Mouse (Mus musculus) thymus, postnatal 25 days (tissue): ENCODE measurements around the gene Macrod2.

Experiments
- DNase-seq: peaks from one replicate; pipeline ENCODE4 v3.0.0; 2022

The Macrod2 gene

DNA sequence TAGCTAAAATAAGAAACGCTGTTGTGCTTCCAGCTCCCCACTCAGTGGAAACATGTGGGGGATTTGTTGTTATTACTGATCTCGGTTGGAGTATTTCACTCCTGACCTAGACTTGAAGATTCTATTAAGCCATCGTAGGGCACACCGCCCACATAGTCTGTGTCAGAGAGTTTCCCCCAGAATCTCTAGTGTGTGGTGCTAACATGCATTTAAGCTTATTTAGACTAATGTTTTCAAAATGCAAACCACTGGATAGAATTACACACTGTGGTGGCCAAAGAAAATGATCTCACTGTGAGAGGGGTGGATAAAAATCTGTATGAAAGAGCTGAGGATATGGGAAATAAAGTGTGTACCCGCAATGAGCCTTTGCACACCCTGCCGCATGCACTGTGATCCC lies 834.7 kb downstream of the Macrod2 start:
- DNase-seq, result no peak

DNA sequence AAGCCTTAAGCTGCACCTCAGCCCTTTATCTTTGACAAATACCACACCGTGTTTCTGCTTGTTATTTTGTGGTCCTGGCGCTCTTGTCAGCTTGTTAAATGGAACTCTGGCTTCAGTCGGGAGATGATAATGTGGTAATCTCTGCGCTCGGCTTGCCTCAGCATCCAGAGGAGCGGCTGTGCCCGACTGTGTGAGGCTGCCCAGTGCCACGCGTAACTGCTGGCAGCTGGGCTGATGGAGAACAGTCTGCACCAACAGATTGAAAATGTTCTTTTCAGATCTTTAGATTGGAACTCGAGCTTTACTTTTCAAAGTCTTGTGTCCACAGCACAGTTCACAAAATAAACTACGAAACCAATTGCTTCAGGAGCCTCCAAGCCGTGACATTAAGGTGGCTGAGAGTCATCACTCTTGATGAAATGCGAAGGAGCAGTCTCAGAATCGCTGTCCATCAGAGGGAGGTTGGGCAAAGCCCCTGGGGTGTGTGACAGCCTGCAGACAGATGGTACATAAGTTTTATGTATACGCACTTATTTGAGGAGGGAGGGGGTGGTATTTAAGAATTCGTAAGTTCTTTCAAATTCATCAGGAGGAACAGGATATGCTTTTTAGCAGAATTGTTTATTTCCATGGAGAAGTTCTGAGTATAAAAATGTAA lies 836.0 kb downstream of the Macrod2 start:
- DNase-seq, result no peak

DNA sequence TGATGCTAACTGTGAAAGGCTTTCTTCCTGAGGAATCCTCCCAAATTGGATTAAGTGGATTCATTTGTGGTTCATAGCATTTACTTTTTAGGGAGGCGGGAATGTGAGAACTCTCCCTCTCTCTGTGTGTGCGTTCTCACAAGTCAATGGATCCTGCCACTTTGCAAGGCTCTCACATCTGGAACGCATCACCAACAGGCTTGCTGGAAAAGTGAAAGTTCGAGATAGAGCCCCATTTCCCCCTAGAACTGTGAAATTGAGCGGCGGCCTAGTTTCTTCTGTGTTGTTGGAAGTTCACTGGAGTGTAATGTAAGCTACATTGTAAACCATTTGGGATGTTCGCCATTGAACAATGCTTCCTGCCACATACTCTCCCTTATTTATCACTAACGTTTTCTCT lies 839.2 kb downstream of the Macrod2 start:
- DNase-seq, result no peak

DNA sequence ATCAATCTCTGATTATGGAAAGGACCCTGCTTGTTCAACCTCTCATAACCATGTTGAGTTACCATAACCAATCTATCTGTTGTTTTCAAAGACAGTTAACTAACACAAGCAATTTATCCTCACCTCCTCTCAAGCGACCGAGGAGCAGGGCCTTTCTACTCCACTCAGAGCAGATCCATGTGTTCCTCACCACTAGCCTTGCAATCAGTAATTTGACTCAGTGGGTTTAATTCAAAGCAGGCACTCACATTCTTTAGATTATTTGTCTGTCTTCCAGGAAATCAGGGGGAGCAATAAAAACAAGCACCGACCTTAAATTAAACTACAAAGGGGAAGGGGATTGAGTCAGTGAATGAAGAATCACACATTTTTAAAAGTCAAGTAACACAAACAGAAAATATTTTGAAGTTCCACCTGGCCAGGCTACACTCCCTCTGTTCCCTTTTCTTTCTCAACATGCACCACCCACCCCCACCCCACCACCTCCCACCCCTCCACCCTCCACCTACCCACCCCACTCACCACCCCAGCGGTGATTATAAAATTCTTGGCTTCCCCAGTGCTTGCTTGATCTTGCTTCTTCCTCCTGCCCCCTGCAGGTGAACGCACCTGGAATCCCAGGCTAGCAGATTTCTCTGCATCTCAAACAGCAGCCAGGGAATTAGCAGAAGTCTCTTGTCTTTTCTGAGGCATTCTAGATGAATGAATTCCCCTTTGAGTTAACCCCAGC lies 839.8 kb downstream of the Macrod2 start:
- no peak for DNase-seq

DNA sequence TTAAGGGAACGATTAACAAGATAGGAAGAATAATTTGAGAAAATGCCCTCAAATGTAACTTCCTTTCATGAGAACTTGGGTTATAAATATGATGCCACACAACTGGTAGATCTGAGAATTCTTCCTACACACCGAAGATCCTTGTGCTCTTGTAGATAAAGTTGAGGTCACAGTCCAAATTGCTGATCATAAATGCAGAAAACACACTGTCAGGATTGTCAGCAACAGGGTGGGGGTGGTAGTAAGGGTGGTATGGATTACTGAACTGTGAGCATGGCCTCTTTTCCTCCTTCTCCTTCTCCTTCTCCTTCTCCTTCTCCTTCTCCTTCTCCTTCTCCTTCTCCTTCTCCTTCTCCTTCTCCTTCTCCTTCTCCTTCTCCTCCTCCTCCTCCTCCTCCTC lies 852.6 kb downstream of the Macrod2 start:
- DNase-seq, result no peak

DNA sequence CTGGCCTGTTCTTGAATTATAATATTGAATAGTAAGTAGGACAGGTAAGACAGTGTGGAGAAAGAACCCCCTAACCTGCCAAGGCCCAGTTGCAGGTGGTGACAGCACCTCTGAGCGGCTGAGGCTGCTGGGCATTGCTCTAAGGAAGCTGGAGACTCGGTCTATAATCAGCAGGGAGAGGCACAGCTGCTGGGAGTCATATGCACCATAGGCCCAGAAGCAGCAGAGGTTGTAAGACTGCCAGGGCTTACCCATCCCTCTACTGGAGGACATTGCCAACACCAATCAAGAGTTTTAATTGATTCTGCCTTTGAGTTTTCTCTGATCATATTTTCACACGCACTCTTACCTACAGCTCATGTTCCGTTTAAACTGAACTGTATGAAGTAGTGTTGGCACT lies 869.5 kb downstream of the Macrod2 start:
- DNase-seq, result no peak

DNA sequence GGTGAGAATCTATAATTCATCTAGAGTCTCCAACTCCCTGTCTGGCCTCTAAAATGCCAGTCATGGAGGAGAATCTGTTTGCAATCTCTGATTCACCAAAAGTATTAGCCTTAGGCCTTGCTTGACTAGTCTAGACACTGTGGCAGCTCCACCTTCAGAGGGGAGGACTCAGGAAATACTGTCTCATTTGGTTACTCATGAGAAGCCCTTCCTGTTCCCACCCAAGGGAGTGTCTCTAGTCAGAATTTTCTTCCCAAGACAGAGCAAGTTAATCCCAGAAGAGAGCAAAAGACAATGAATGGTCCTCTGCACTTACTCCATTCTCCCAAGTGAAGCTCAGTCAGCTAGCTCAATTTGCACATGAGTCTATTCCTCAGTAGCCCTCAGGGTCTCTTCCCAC lies 871.5 kb downstream of the Macrod2 start:
- DNase-seq, result no peak

DNA sequence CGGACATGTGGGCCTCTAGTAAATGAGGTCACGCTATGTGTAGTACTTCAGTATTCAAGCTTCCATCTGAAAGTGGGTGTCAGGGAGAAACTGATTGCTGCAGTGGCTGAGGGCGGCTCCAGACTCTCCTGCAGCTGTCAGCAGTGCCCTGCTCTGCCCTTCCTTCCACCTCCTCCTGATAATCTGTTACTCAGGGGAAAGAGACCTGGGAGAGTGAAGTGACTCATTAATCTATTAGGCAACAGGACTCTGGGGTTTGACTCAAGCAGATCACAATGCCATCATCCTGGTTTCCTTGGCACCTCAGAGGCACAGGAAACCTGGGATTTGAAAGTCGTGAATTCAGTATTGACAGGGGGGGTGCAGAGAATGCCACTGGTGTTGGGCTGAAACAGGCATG lies 876.4 kb downstream of the Macrod2 start:
- no peak for DNase-seq

DNA sequence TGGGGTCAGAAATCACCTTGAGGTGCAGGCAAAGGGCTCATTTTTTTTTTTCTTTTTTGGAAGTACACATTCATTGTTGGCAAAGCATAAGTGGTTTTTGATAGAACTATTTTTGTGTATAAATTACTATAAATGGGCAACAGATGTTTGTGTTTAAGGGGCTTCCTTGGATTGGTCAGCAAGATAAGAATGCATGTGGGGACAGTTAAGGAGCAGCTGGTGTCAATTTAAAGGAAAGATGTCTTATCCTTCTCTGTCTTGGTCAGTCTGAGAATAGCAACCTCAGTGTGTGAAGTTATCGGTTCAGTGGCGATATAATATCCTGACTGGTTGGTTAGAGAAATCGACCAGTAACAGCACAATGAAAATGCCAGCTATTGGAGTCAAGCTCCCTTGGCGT lies 877.9 kb downstream of the Macrod2 start:
- DNase-seq, result no peak

DNA sequence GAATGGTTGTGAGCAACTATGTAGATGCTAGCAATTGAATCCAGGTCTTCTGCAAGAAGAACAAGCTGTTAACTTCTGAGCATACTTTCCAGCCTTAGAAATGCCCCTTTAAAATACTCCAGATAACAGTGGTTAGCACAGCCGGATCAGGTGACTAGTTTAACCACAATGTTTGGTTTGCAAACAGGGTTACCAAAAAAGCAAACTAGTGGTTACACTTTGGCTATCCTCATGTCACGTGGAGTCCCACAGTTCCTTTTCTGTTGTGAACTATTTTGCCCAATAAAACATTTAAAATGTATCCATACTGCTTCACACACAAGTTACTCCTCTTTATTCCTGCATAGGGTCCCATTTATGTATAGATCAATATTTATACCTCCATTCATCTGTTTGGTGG lies 879.2 kb downstream of the Macrod2 start:
- DNase-seq, result no peak

DNA sequence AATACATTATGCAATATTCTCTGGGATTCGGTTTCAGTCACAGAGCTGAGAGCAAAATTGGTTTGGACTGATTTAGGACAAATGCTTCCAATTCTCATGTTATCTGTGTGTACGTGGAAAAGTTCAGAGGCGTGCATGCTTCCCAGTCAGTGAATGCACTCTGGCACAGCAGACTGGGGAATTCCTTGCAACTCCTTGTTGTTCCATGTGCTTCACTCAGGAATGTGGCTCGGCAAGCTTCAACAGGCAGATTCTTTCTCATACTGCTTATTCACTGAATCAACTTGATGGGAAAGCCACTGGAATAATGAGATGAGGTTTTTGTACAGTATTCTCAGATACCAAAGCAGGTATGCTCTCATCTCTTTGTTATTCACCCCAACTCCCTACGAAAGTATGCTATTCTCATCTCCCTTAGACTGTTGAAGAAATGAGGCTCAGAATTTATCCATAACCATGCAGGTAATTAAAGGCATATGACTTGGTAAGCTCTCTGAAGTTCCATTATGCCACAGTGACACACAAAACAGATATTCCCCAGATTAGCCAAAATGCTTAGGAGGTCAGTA lies 884.1 kb downstream of the Macrod2 start:
- DNase-seq, result no peak

DNA sequence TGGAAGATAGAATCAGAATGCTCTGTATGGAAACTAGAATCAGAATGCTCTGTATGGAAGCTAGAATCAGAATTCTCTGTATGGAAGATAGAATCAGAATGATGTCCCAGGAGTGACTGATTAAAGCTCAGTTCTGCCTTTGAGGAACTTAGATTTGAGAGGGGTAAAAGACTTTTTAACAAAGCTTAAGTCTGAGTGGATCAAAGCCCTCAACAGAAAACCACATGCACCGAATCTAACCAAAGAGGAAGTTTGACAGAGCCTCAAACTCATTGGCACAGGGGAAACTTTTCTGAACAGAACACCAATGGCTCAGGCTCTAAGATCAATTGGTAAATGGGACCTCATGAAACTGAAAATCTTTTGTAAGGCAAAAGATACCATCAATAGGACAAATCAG lies 885.7 kb downstream of the Macrod2 start:
- no peak for DNase-seq

DNA sequence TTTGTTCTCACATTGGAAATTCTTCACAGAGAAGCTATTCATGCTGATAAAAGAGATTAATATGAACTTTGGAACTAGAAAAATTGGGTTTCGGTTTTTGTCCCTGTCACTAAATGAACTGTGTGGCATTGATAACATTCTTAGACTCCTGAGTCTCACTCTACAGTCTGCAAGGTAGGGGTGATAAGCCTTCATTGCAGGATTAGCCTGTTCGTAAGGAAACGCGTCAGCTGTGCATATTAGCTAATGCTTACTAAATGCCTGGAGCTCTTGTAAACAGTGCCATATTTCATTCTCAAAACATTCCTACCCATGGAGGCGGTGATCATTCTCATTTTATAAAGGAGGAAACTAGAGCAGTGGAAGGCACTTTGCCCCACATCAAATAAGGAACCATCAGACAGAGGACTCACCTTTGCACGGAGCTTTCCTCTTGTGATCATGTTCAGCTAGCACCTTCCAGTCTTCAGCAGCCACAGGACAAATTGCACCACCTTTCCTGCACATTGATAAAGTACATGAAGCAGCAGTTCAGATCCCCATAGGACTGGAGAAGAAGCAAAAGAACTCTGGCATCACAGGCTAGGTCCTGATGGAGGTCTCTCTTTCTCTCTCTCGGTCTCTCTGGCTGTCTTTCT lies 891.1 kb downstream of the Macrod2 start:
- no peak for DNase-seq

DNA sequence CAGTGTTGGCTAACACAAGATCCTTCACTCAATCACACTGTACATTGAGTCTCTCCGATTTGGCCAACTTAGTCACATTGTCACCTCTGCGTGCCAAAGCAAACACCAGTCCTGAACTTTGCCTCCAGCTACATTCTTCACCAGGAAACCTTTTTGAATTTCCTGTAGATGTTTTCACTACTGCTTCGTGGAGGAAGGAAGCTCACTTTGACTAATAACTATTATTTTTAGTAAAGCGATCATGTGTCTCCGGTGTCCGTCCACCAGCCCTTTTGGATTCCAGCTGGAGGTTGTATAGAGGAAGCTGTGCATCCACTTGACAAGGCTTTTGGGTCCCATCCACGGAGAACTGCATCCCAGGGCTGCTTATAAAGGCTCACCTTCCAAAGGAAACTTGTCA lies 893.4 kb downstream of the Macrod2 start:
- no peak for DNase-seq

DNA sequence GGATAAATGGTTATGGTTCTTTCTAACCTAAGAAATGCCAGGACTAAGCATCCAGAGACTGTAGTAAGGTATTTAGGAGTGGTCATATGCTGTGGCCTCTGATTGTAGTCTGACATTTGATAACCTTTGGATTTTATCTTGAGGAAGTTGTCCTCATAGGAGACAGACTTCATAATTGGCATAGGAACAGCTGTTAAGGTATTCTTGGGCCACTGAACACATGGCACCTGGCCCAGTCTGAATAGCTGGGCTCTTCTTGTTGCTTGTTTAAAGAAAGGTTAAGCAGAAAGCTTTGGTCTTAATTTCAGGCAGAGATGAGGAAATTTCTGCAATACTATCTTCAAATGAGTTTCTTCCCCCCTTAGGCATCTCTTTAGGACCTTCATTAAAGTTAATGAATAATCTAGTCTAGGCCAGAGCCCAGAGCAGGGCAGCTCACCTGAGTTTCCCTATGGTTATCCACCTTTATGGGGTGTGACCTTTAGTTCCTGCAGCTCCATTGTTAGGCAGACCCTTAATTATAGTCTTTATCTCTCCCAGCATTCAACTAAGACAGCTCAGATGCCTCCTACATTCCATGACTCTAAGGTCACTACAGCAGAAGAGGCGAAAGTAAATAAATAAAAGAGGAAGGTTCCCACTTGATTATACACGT lies 894.1 kb downstream of the Macrod2 start:
- DNase-seq, result no peak

DNA sequence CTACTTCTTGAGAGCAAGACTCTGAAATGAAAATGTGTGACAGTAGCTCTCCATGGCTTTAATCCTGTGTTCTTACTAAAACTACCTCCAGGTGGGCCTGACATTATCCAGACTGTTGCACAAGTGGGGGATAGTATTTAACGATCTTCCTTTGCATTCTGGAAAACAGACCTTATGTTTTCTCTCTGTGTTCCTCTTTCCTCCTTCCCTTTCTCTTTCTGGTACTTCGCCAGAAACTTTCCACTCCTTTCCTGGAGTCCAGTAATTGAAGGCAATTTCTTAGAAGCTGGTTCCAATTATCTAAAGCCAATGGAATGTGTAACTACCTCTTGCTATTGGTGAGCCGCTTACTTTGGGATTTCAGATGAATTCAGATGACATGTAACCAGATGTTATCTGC lies 897.7 kb downstream of the Macrod2 start:
- no peak for DNase-seq

DNA sequence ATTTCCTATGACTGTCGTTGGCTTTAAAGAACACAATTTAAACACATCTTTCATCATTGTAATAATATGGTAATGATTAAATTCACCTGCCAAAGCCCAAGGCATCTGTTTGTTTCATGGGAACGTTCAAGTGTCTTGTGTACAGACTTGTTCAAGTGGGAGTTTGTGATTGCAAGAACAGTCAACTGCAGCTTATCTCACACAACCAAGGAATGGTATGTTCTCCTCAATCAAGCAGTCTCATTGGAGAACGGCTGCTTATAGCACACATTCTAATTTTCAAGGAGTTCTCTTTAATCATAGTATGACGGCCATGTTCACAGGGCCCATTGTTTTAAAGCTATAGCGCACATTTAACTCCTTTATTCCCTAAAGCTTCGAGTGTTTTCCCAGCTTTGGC lies 904.1 kb downstream of the Macrod2 start:
- DNase-seq, result no peak

DNA sequence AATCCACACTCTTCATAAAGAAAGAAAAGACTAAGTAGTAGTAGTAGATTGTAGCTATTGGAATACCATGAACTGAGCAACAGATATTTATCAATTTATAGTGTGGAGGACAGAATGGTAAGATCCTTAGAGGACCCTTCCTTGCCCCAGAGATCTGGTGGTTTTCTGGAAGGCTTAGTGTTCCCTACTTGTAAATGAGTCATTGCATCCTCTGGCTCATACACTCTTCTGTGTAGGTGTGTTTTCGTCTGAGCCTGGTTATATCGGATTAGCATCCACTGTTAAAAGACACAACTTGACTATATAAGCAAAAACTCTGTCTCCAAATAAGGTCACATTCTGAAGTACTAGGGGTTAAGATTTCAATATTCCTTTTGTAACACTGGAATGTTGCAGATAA lies 905.9 kb downstream of the Macrod2 start:
- DNase-seq, result no peak

DNA sequence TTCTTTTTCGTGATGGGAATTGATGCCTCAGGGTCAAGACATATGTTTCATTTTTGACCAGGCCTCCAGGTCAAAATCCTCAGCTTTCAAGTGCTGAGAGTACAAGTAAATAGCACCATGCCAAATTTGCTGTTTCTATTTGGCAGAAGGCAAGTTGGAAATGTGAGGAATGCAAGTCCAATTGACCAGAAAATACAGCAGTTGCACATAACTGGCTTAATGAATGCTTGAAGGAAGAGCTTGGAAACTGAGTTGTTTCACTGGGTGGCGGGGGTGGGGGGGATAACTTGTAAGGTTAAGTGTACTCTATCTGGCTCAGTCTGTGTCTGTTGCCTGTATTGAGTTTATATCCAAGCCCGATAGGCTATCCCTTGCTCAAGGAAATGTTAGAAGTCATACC lies 913.3 kb downstream of the Macrod2 start:
- DNase-seq, result no peak

DNA sequence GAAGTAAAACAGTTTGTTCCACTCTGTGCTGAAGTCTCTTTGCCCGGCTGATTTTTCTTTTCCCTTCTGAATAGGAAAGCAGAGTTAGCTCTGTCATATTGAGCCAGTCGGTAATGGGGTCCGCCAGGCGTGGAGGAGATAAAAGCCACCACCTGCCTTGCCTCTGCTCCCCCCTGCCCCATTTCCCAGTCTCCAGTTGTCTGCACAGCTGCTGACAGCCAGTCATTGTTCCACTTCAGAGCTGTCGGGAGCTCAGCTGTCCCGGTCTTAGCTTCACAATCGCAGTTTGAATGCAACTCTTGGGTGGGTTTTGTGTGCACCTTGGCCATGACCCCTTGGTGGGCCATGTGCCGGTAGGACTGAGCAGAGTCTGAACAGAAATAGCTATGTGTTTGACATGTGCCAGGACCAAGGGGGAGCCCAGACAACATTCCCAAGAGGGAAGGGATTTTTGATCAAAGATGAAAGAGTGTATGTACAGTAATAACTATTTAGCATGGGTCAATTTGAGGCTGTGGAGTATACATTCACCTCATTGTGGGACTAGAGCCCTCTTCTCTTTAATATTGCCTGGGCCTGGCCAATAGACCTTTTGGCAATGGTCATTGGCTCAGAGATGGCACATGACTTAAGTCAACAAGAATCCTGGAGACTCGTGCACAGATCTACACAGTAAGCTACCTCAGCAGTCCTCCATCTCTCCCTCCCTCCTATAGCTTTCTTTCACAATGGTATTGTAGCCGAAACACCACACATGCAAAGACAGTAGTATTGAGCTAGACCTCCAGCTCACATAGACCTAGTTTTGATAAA lies 917.2 kb downstream of the Macrod2 start:
- DNase-seq, result no peak

DNA sequence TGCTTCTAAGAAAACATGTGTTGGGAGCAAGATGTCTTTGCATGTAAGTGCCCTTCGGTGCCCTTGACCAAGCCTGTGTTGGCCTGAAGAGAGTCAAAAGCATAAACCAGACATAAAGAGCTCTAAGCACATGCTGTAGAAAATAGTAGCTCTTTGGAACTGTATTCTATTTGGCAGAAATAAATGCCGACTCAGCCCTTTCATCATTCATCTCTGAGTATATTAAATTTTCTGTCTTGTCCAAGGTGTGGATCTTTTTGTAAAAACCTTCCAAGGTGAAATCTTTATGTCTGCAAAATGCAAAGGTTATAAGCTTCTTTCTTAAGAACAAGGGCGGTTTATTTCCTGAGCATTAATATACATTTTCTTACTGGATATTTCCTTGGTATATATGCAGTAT lies 920.2 kb downstream of the Macrod2 start:
- DNase-seq, result no peak

DNA sequence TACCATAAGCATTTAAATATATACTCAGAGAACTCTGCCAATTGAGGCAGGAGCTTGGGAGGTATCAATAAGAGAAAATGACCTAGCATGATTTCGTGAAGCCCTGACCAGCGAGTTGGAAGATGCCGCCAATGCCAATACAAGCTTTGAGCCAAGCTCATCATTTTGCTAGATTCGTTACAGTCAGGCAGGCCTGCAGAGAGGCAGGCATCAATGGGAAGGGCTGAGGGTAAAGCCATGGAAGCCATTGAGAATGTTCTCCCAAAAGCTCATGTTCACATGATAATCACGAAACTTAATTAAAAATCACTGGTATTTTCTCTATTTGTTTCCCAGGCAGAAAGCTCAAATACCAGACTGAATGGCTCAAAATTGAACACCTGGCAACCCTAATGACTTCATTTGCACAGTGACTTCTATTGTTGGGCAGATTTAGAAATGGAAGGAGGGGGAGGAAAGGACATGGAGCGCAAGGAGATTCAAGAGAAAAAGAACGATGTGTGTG lies 928.9 kb downstream of the Macrod2 start:
- DNase-seq, result no peak

DNA sequence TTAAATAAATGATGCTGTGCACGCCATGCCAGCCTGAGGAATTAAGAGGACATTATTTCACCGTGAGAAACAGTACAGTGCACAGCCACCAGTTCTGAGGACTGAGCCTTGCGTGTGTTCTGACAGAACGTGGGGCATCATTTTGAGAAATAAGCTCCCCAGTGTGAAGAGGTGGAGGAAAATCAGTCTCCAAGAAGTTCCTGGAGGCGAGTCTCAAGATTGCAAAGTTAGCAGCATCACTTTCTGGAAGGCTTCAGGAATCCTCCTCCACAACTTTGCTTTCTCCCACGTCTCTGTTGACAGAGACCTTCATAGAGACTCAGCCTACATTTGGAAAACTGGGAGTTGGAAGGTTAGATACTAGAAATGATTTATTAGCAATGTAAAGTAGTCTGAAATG lies 932.2 kb downstream of the Macrod2 start:
- no peak for DNase-seq
